Mouse (Mus musculus): Measurements from ENCODE around the gene Dnajc4. TPM values are rescaled to one million over a fixed set of nuclear protein-coding genes. Genes with fewer than 3 reads are reported as not detected.
"Not testable (repeated sequence)": the region's sequence is repeated elsewhere in the genome, so short reads cannot be mapped to it uniquely, and the experiment has no call there.

The Dnajc4 gene
- polyA plus RNA-seq, 1 experiment from 2014 or later = 11.8 TPM

- no peak overlapping the region for H3K4me3 ChIP-seq (replicated peaks)
- H3K36me3 ChIP-seq = peaks cover 14% of the 10 kb centered on the region
- no peak overlapping the region for H3K27ac ChIP-seq
- peaks cover 59% of the 10 kb centered on the region for H3K4me1 ChIP-seq (replicated peaks)
- H3K27me3 ChIP-seq = no peaks in the 10 kb centered on the region
- DNase-seq = no peak
- no peak overlapping the region for H3K9ac ChIP-seq
- H3K9me3 ChIP-seq (replicated peaks) = no peaks in the 10 kb centered on the region
- ATAC-seq (ENCODE audit: low read depth) = no peak
- no peak overlapping the region for H3K4me2 ChIP-seq
- WGBS (ENCODE audit: insufficient replicate concordance) = 83% methylated on average over 8 of the region's 8 CpGs
These were observed 1.6 kb upstream of the Dnajc4 start for GRCm38 (mm10) chr19:6994002-6994401.

GRCm38 (mm10) chr19:6993011-6993770 is 819 bp upstream of the Dnajc4 start:
- DNase-seq = no peak
- H3K27me3 ChIP-seq = no peaks in the 10 kb centered on the region
- 69% methylated on average over 14 of the region's 14 CpGs for WGBS (ENCODE audit: insufficient replicate concordance)
- peaks cover 6% of the 10 kb centered on the region for H3K36me3 ChIP-seq
- no peak for ATAC-seq (ENCODE audit: low read depth)
- peaks cover 57% of the 10 kb centered on the region for H3K4me1 ChIP-seq (replicated peaks)
- peak overlapping the region; percentile 78 for H3K9ac ChIP-seq
- H3K4me3 ChIP-seq (replicated peaks) = peak overlapping the region; percentile 72
- H3K27ac ChIP-seq = peak overlapping the region; percentile 79
- peak overlapping the region; percentile 92 for H3K4me2 ChIP-seq
- H3K9me3 ChIP-seq (replicated peaks) = no peaks in the 10 kb centered on the region

GRCm38 (mm10) chr19:6991166-6991565 is 1.2 kb downstream of the Dnajc4 start:
- WGBS (ENCODE audit: insufficient replicate concordance) = 80% methylated on average over 6 of the region's 6 CpGs
- H3K36me3 ChIP-seq = not testable (repeated sequence)
- H3K4me1 ChIP-seq (replicated peaks) = peaks cover 58% of the 10 kb centered on the region

GRCm38 (mm10) chr19:6990712-6991111 is 1.7 kb downstream of the Dnajc4 start:
- no peaks in the 10 kb centered on the region for H3K27me3 ChIP-seq
- H3K36me3 ChIP-seq = 0 out of 2 replicates have a peak, but pooled peaks cover under 1% of the 10 kb centered on the region
- no peak for DNase-seq
- 78% methylated on average over 6 of the region's 6 CpGs for WGBS (ENCODE audit: insufficient replicate concordance)
- no peak overlapping the region for H3K4me3 ChIP-seq (replicated peaks)
- peaks cover 60% of the 10 kb centered on the region for H3K4me1 ChIP-seq (replicated peaks)
- no peaks in the 10 kb centered on the region for H3K9me3 ChIP-seq (replicated peaks)
- H3K4me2 ChIP-seq = no peak overlapping the region
- no peak overlapping the region for H3K9ac ChIP-seq
- ATAC-seq (ENCODE audit: low read depth) = no peak
- H3K27ac ChIP-seq = no peak overlapping the region

More at GRCm38 (mm10) chr19:6991166-6991565, 1.2 kb downstream of the Dnajc4 start:
- 0 out of 2 replicates have a peak overlapping the region, but pooled peaks have one; percentile 72 for H3K4me3 ChIP-seq (replicated peaks)
- not testable (repeated sequence) for DNase-seq; ATAC-seq (ENCODE audit: low read depth); H3K9me3 ChIP-seq (replicated peaks); H3K9ac ChIP-seq; H3K27me3 ChIP-seq; H3K27ac ChIP-seq
- peak overlapping the region; percentile 92; the same call in 1 of the 2 replicates for H3K4me2 ChIP-seq

- no peak overlapping the region for H3K4me2 ChIP-seq
- no peak overlapping the region for H3K4me3 ChIP-seq (replicated peaks)
- no peak overlapping the region for H3K27ac ChIP-seq
- H3K4me1 ChIP-seq (replicated peaks) = peaks cover 57% of the 10 kb centered on the region
- ATAC-seq (ENCODE audit: low read depth) (no peak), DNase-seq (no peak)
- H3K9ac ChIP-seq = no peak overlapping the region
- no peaks in the 10 kb centered on the region for H3K9me3 ChIP-seq (replicated peaks)
- H3K27me3 ChIP-seq = no peaks in the 10 kb centered on the region
- H3K36me3 ChIP-seq = peaks cover 9% of the 10 kb centered on the region; the same call in 1 of the 2 replicates
- 83% methylated on average over 8 of the region's 8 CpGs for WGBS (ENCODE audit: insufficient replicate concordance)
These were observed 3.1 kb downstream of the Dnajc4 start for GRCm38 (mm10) chr19:6989251-6989650.

- Histone ChIP-seq H3K27me3 (no peaks in the 10 kb centered on the region), H3K9ac (peak overlapping the region; percentile 86), H3K27ac (peak overlapping the region; percentile 79), H3K36me3 (peaks cover 20% of the 10 kb centered on the region), H3K4me1 (replicated peaks) (peaks cover 50% of the 10 kb centered on the region), H3K4me2 (peak overlapping the region; percentile 100), H3K4me3 (replicated peaks) (peak overlapping the region; percentile 77), H3K9me3 (replicated peaks) (no peaks in the 10 kb centered on the region)
- ATAC-seq (ENCODE audit: low read depth) (no peak), DNase-seq (no peak)
- WGBS (ENCODE audit: insufficient replicate concordance) = 8% methylated on average over 8 of the region's 8 CpGs
These were observed 4.5 kb downstream of the Dnajc4 start for GRCm38 (mm10) chr19:6987904-6988285.

GRCm38 (mm10) chr19:6987061-6987903 is 5.1 kb downstream of the Dnajc4 start, which contains the start of gene Vegfb:
Gene Vegfb (minus strand): TSS chr19:6987651.
- WGBS (ENCODE audit: insufficient replicate concordance) = under 1% methylated on average over 75 of the region's 85 CpGs
- Histone ChIP-seq H3K27me3 (no peaks in the 10 kb centered on the region), H3K4me1 (replicated peaks) (peaks cover 54% of the 10 kb centered on the region), H3K9ac (peak within 1 kb of the TSS; percentile 86), H3K9me3 (replicated peaks) (no peaks in the 10 kb centered on the region), H3K4me2 (peak within 1 kb of the TSS; percentile 100), H3K27ac (peak within 1 kb of the TSS; percentile 79), H3K4me3 (replicated peaks) (peak within 1 kb of the TSS; percentile 77), H3K36me3 (peaks cover 26% of the 10 kb centered on the region)
- DNase-seq = no peak
- ATAC-seq (ENCODE audit: low read depth) = peak; percentile 57

GRCm38 (mm10) chr19:6985951-6986708 is 6.2 kb downstream of the Dnajc4 start:
- peak; percentile 51 for DNase-seq
- peak overlapping the region; percentile 57 for H3K27ac ChIP-seq
- 51% methylated on average over 10 of the region's 10 CpGs for WGBS (ENCODE audit: insufficient replicate concordance)
- H3K4me1 ChIP-seq (replicated peaks) = peaks cover 57% of the 10 kb centered on the region
- no peaks in the 10 kb centered on the region for H3K9me3 ChIP-seq (replicated peaks)
- H3K27me3 ChIP-seq = no peaks in the 10 kb centered on the region
- ATAC-seq (ENCODE audit: low read depth) = peak; percentile 63
- H3K36me3 ChIP-seq = peaks cover 29% of the 10 kb centered on the region
- peak overlapping the region; percentile 100 for H3K4me2 ChIP-seq
- H3K4me3 ChIP-seq (replicated peaks) = peak overlapping the region; percentile 77
- peak overlapping the region; percentile 86 for H3K9ac ChIP-seq

- H3K9ac ChIP-seq = no peak overlapping the region
- H3K9me3 ChIP-seq (replicated peaks) = no peaks in the 10 kb centered on the region
These were observed 7.1 kb downstream of the Dnajc4 start for GRCm38 (mm10) chr19:6985300-6985699.

GRCm38 (mm10) chr19:6983621-6984020 is 8.8 kb downstream of the Dnajc4 start:
- Histone ChIP-seq H3K9me3 (replicated peaks) (no peaks in the 10 kb centered on the region), H3K4me1 (replicated peaks) (peaks cover 68% of the 10 kb centered on the region), H3K9ac (no peak overlapping the region), H3K4me3 (replicated peaks) (no peak overlapping the region), H3K27ac (no peak overlapping the region), H3K36me3 (peaks cover 32% of the 10 kb centered on the region), H3K27me3 (no peaks in the 10 kb centered on the region), H3K4me2 (no peak overlapping the region)
- DNase-seq = no peak
- WGBS (ENCODE audit: insufficient replicate concordance) = 83% methylated on average over 5 of the region's 5 CpGs
- ATAC-seq (ENCODE audit: low read depth) = no peak

More at GRCm38 (mm10) chr19:6985300-6985699, 7.1 kb downstream of the Dnajc4 start:
- Histone ChIP-seq H3K36me3 (peaks cover 29% of the 10 kb centered on the region), H3K4me1 (replicated peaks) (peaks cover 61% of the 10 kb centered on the region), H3K27ac (peak overlapping the region; percentile 57), H3K27me3 (no peaks in the 10 kb centered on the region), H3K4me2 (no peak overlapping the region), H3K4me3 (replicated peaks) (no peak overlapping the region)
- ATAC-seq (ENCODE audit: low read depth) (no peak), DNase-seq (no peak)
- 86% methylated on average over 19 of the region's 19 CpGs for WGBS (ENCODE audit: insufficient replicate concordance)
